Mouse (Mus musculus): ENCODE data around the gene Cx3cr1. TPM values are rescaled to one million over a fixed set of nuclear protein-coding genes. Genes with fewer than 3 reads are reported as not detected.
"Not testable (repeated sequence)": the region's sequence is repeated elsewhere in the genome, so short reads cannot be mapped to it uniquely, and the experiment has no call there.

Gene Cx3cr1
- polyA plus RNA-seq, 1 experiment: 9.0 TPM

GRCm38 (mm10) chr9:120023086-120023811, 46.4 kb downstream of the Cx3cr1 start, which contains the start of gene Xirp1:
TSS of gene Xirp1 (minus strand) at chr9:120023598.
- Histone ChIP-seq H3K27ac (ENCODE audit: insufficient read depth, low read length) (no peak within 1 kb of the TSS; the same call in 1 of the 2 replicates), H3K4me1 (ENCODE audit: control insufficient read depth, insufficient read depth, low read length) (peaks cover 46% of the 10 kb centered on the region), H3K27me3 (ENCODE audit: control insufficient read depth, insufficient read depth, low read length) (no peaks in the 10 kb centered on the region), H3K4me3 (replicated peaks; ENCODE audit: insufficient read depth, low read depth, low read length) (no peak within 1 kb of the TSS)
- TF ChIP-seq POLR2A (IDR thresholded peaks at IDR 0.05; ENCODE audit: borderline replicate concordance, insufficient read depth, low read length): no peak
- TF ChIP-seq CTCF (IDR thresholded peaks at IDR 0.05; ENCODE audit: borderline replicate concordance, insufficient read depth, low read depth, low read length): no peak
- 72% methylated on average over 18 of the region's 18 CpGs for WGBS
- no peak for DNase-seq

GRCm38 (mm10) chr9:120021164-120021563, 48.5 kb downstream of the Cx3cr1 start:
- H3K4me3 ChIP-seq (replicated peaks; ENCODE audit: insufficient read depth, low read depth, low read length): no peak overlapping the region
- H3K4me1 ChIP-seq (ENCODE audit: control insufficient read depth, insufficient read depth, low read length): peaks cover 29% of the 10 kb centered on the region
- no peaks in the 10 kb centered on the region for H3K27me3 ChIP-seq (ENCODE audit: control insufficient read depth, insufficient read depth, low read length)
- no peak for DNase-seq
- 70% methylated on average over 5 of the region's 5 CpGs for WGBS
- no peak overlapping the region for H3K27ac ChIP-seq (ENCODE audit: insufficient read depth, low read length)
- no peak for TF ChIP-seq POLR2A (IDR thresholded peaks at IDR 0.05; ENCODE audit: borderline replicate concordance, insufficient read depth, low read length)
- TF ChIP-seq CTCF (IDR thresholded peaks at IDR 0.05; ENCODE audit: borderline replicate concordance, insufficient read depth, low read depth, low read length): no peak

- Histone ChIP-seq H3K27me3 (ENCODE audit: control insufficient read depth, insufficient read depth, low read length) (no peaks in the 10 kb centered on the region), H3K4me3 (replicated peaks; ENCODE audit: insufficient read depth, low read depth, low read length) (no peak overlapping the region), H3K4me1 (ENCODE audit: control insufficient read depth, insufficient read depth, low read length) (peaks cover 26% of the 10 kb centered on the region), H3K27ac (ENCODE audit: insufficient read depth, low read length) (no peak overlapping the region)
- DNase-seq: peak; percentile 68 to 79
- TF ChIP-seq POLR2A (IDR thresholded peaks at IDR 0.05; ENCODE audit: borderline replicate concordance, insufficient read depth, low read length) (no peak), CTCF (IDR thresholded peaks at IDR 0.05; ENCODE audit: borderline replicate concordance, insufficient read depth, low read depth, low read length) (peak; percentile 49; the same call in 1 of the 2 replicates)
- 22% methylated on average over 7 of the region's 7 CpGs for WGBS
Observed at GRCm38 (mm10) chr9:120020285-120020890, 49.3 kb downstream of the Cx3cr1 start.

- no peak overlapping the region for H3K27ac ChIP-seq (ENCODE audit: insufficient read depth, low read length)
- 79% methylated on average over 10 of the region's 10 CpGs for WGBS
- DNase-seq: no peak
- TF ChIP-seq CTCF (IDR thresholded peaks at IDR 0.05; ENCODE audit: borderline replicate concordance, insufficient read depth, low read depth, low read length): no peak
- no peak overlapping the region for H3K4me3 ChIP-seq (replicated peaks; ENCODE audit: insufficient read depth, low read depth, low read length)
- peaks cover 4% of the 10 kb centered on the region; the same call in 1 of the 2 replicates for H3K4me1 ChIP-seq (ENCODE audit: control insufficient read depth, insufficient read depth, low read length)
- no peaks in the 10 kb centered on the region for H3K27me3 ChIP-seq (ENCODE audit: control insufficient read depth, insufficient read depth, low read length)
Observed at GRCm38 (mm10) chr9:120016956-120017355, 52.7 kb downstream of the Cx3cr1 start.

GRCm38 (mm10) chr9:120014828-120015227, 54.9 kb downstream of the Cx3cr1 start:
- WGBS: 74% methylated on average over 6 of the region's 6 CpGs
- Histone ChIP-seq H3K27me3 (ENCODE audit: control insufficient read depth, insufficient read depth, low read length) (no peaks in the 10 kb centered on the region), H3K4me3 (replicated peaks; ENCODE audit: insufficient read depth, low read depth, low read length) (no peak overlapping the region), H3K4me1 (ENCODE audit: control insufficient read depth, insufficient read depth, low read length) (no peaks in the 10 kb centered on the region; the same call in 1 of the 2 replicates), H3K27ac (ENCODE audit: insufficient read depth, low read length) (no peak overlapping the region)
- no peak for TF ChIP-seq POLR2A (IDR thresholded peaks at IDR 0.05; ENCODE audit: borderline replicate concordance, insufficient read depth, low read length)
- TF ChIP-seq CTCF (IDR thresholded peaks at IDR 0.05; ENCODE audit: borderline replicate concordance, insufficient read depth, low read depth, low read length): no peak
- no peak for DNase-seq

- DNase-seq: no peak
- WGBS: 76% methylated on average over 11 of the region's 11 CpGs
- TF ChIP-seq POLR2A (IDR thresholded peaks at IDR 0.05; ENCODE audit: borderline replicate concordance, insufficient read depth, low read length) (no peak), CTCF (IDR thresholded peaks at IDR 0.05; ENCODE audit: borderline replicate concordance, insufficient read depth, low read depth, low read length) (no peak)
- Histone ChIP-seq H3K4me3 (replicated peaks; ENCODE audit: insufficient read depth, low read depth, low read length) (no peak overlapping the region), H3K4me1 (ENCODE audit: control insufficient read depth, insufficient read depth, low read length) (no peaks in the 10 kb centered on the region; the same call in 1 of the 2 replicates), H3K27ac (ENCODE audit: insufficient read depth, low read length) (no peak overlapping the region), H3K27me3 (ENCODE audit: control insufficient read depth, insufficient read depth, low read length) (no peaks in the 10 kb centered on the region)
Observed at GRCm38 (mm10) chr9:120013251-120013820, 56.3 kb downstream of the Cx3cr1 start.

GRCm38 (mm10) chr9:120012781-120013180, 56.9 kb downstream of the Cx3cr1 start:
- H3K4me1 ChIP-seq (ENCODE audit: control insufficient read depth, insufficient read depth, low read length): no peaks in the 10 kb centered on the region; the same call in 1 of the 2 replicates
- WGBS: 91% methylated on average over 5 of the region's 5 CpGs
- no peaks in the 10 kb centered on the region for H3K27me3 ChIP-seq (ENCODE audit: control insufficient read depth, insufficient read depth, low read length)
- no peak overlapping the region for H3K27ac ChIP-seq (ENCODE audit: insufficient read depth, low read length)
- no peak for TF ChIP-seq CTCF (IDR thresholded peaks at IDR 0.05; ENCODE audit: borderline replicate concordance, insufficient read depth, low read depth, low read length)
- TF ChIP-seq POLR2A (IDR thresholded peaks at IDR 0.05; ENCODE audit: borderline replicate concordance, insufficient read depth, low read length): no peak
- peak in 1 of 2 experiments; percentile 18 for DNase-seq
- H3K4me3 ChIP-seq (replicated peaks; ENCODE audit: insufficient read depth, low read depth, low read length): no peak overlapping the region

- not testable (repeated sequence) for H3K4me1 ChIP-seq (ENCODE audit: control insufficient read depth, insufficient read depth, low read length); H3K27ac ChIP-seq (ENCODE audit: insufficient read depth, low read length); H3K27me3 ChIP-seq (ENCODE audit: control insufficient read depth, insufficient read depth, low read length); H3K4me3 ChIP-seq (replicated peaks; ENCODE audit: insufficient read depth, low read depth, low read length)
- 78% methylated on average over 6 of the region's 6 CpGs for WGBS
- peak in 1 of 2 experiments; percentile 24 for DNase-seq
Observed at GRCm38 (mm10) chr9:120012161-120012560, 57.5 kb downstream of the Cx3cr1 start.
